Mouse (Mus musculus): ENCODE data around the gene Ripk3.
A peak's percentile ranks its signal among the peaks of the same experiment; 100 is the strongest.

Ripk3 gene

GRCm38 (mm10) chr14:55795380-55796163 lies 6.9 kb upstream of the Ripk3 start:
- no peak for DNase-seq (ENCODE audit: inconsistent ontology term)

- DNase-seq (ENCODE audit: inconsistent ontology term) = peak; percentile 43
Measured at GRCm38 (mm10) chr14:55793946-55794345, 5.3 kb upstream of the Ripk3 start.

DNA sequence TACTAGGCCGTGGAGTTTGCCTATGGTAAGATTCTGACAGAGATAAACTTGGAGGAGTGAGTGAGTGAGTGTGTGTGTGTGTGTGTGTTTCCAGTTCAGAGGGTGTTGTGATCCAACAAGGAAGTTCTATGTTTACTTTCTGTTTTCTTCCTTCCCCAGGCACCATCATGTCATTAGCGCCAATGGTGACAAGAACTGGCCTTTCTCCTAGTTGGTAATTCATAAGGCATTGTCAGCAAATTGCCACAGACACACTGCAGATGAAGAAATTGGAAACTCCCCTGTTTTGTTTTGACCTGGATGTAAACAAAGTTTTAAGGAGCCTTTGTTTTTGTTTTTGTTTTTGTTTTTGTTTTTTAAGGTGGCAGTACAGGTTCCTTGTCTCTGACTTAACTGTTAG lies 4.8 kb upstream of the Ripk3 start:
- no peak for DNase-seq (ENCODE audit: inconsistent ontology term)

DNA sequence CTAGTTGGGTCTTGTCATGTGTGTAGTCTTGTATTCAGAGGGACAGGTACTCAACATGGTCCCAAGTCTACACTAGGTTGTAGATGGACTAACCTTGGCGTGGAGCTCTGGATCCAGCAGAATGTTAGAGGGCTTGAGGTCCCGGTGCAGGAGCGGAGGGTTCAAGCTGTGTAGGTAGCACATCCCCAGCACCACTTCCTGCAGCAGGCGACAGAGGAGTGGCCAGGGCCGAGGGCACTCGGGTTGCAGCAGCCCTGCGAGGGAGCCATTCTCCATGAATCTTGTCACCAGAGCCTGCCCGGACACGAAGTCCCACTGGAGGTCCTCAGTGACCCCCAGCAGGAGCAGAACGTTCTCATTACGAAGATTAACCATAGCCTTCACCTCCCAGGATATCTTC lies 934 bp downstream of the Ripk3 start:
- no peak for DNase-seq (ENCODE audit: inconsistent ontology term)

GRCm38 (mm10) chr14:55785195-55785594 lies 3.5 kb downstream of the Ripk3 start:
- DNase-seq (ENCODE audit: inconsistent ontology term) = no peak

- no peak for DNase-seq (ENCODE audit: inconsistent ontology term)
Measured at GRCm38 (mm10) chr14:55783958-55784235, 4.8 kb downstream of the Ripk3 start, which contains the start of gene Adcy4. TSS of gene Adcy4 (minus strand) at chr14:55784095.

GRCm38 (mm10) chr14:55783171-55783957 lies 5.3 kb downstream of the Ripk3 start:
- no peak for DNase-seq (ENCODE audit: inconsistent ontology term)

- DNase-seq (ENCODE audit: inconsistent ontology term) = no peak
Measured at GRCm38 (mm10) chr14:55782361-55782960, 6.2 kb downstream of the Ripk3 start.

- peak; percentile 47 for DNase-seq (ENCODE audit: inconsistent ontology term)
Measured at GRCm38 (mm10) chr14:55781310-55781709, 7.4 kb downstream of the Ripk3 start.

DNA sequence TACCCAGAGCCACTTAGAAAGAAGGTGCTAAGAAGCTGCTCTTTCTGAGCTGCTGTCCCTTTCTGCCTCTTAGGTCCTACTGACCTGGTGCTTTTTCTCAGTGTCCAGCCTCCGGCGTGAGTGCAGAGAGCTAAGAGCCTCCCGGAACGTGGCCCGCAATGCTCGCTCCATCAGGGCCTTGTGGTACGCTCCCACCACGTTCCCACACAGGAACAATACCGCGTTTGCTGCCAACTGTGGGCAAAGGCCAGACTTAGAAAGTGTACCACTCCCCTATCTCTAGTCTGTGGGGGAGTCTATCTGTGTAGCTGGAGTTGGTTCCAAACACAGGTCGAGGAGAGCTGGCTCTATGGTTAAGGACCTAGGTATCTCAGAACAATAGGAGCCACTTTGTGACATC lies 7.9 kb downstream of the Ripk3 start:
- no peak for DNase-seq (ENCODE audit: inconsistent ontology term)

DNA sequence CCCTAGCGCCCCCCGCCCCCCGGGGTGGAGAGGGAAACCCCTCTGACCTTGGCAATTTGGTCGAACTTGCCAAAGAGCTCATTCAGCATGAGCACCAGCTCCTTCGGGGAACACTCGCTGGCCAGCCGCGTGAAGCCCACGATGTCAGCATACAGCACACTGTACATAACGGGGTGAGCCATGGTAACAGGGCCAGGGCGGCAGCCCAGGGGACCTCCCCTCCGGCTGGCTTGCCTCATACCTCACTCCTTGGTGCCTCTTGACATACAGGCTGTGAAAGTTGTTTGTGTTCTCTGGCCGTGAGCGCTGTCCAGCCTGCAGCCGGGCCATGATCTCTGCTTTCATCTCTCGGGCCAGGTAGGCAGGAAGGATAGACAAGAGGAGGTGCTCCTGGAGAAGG lies 9.0 kb downstream of the Ripk3 start:
- DNase-seq (ENCODE audit: inconsistent ontology term) = no peak

DNA sequence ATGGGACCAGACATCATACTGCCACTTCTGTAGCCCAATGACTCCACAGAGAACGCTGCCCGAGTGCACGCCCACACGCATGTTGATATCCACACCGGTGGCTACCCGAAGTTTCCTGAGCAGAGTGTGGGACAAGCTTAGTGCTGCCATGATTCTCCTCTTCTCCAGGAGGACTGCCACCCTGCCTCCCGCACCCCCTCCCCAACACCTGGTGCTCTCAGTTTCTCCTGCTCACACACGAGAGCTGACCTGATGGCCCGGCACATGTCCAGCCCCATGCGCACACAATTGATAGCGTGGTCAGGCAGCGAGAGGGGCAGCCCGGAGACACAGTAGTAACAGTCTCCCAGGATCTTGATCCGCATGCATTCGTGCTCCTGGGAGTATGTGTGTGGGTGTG lies 10.0 kb downstream of the Ripk3 start:
- DNase-seq (ENCODE audit: inconsistent ontology term) = no peak

- DNase-seq (ENCODE audit: inconsistent ontology term) = no peak
Measured at GRCm38 (mm10) chr14:55777806-55778205, 10.9 kb downstream of the Ripk3 start.

DNA sequence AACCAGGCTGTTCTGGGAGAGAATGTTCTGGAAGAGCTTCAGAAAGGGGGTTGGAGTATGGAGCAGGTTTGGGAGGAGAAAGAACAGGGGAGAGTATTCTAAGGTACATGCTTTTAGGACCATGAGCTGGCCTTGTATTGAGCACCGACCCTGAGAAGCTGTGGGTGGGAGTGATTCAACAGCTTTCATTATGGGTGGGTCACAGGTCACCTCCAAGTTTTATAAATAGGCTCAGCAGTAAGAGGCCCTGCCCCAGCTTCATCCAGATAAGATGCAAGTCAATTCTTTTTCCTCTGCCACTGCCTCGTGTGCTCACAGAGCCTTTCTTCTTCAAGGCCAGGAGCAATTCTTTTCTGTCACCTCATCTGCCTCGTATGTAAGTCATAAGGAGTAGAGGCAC lies 11.5 kb downstream of the Ripk3 start:
- DNase-seq (ENCODE audit: inconsistent ontology term) = no peak

DNA sequence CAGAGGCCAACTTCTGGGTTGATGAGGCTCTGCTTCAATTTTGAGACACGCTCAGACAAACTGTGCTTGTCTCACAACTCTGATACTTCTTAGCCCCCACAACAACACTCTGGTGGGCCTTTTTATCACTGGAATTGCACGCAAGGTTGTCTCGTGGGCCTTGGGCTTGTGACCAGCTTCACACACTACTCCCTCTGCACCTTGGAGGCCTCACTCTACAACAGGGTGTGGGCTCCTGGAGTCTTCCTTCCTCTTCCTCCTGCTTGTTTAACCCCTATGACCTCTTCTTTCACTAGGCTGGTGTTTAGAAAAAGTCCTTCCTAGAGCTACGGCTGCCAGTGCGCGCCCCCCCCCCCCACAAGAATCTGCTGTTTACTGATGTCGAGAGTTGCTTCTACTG lies 12.0 kb downstream of the Ripk3 start:
- DNase-seq (ENCODE audit: inconsistent ontology term) = no peak

DNA sequence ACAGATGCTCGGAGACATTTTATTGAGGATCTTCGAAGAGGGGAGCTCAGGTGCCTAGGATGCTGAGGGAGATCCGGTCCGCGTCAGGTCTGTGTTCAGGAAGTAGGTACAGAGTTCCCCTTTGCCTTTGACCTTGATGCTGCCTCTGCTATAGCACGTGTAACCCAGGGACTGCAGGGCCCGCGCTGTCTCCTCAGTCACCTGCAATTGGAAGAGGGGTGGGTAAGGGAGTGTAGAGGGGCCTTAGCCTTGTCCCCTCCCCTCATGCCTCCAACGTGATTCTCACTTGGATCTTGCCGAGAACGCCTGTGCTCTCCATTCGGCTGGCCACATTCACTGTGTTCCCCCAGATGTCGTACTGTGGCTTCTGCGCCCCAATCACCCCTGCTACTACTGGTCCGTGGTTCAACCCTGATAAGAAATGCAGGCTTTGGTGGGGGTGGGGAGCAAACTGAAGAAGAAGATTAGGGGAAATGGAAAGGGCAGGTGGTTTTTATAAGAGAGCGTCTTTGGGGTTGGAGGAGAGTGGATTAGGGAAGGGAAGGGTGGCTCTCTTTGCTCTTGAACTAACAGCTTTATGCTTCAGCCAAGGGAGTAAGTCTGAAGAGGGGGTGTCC lies 19.5 kb downstream of the Ripk3 start:
- DNase-seq (ENCODE audit: inconsistent ontology term) = no peak

- DNase-seq (ENCODE audit: inconsistent ontology term) = no peak
Measured at GRCm38 (mm10) chr14:55768555-55768954, 20.1 kb downstream of the Ripk3 start.

- peak; percentile 59 for DNase-seq (ENCODE audit: inconsistent ontology term)
Measured at GRCm38 (mm10) chr14:55767519-55768414, 20.9 kb downstream of the Ripk3 start.

DNA sequence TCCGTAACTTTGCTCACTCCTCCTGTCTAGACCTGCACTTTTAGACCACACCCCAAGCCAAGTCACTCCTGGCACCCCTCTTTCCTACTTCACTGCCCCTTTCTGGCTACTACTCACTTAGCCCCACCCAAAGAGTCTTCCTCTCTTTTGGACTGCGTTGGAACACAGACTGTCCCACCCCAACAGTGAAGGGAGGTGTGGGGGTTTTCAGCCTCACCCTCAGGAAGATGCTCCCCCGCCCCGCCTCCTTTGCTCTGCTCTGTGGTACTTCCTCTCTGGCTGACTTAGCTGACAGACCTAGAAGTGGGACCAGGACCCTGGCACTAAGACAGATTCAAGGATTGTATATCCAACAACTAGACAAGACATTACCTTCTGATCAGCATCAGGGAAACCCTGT lies 23.0 kb downstream of the Ripk3 start, which contains the start of gene Ltb4r1:
Gene Ltb4r1 (plus strand): TSS at position 267 of the 400 bp plus-strand sequence.
- DNase-seq (ENCODE audit: inconsistent ontology term) = no peak

DNA sequence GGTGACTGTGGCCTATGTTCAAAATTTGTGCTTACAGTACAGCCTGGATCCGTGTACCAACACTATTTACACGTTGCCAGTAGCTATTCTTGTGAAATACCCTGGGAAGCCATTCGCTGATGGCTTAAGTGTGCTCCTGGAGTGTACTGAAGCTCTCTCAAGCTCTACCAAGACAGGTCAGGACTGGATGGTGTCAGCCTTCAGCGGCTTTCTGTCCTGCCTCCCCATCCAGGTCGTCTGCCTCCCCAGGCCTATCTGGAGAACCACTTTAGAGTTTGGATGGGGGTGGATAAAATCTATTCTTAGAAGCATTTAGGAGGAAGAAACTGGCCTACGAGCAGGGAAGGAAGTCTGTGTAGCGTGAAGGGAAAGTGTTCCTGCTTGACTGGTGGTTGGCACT lies 25.5 kb downstream of the Ripk3 start:
- no peak for DNase-seq (ENCODE audit: inconsistent ontology term)

Data from Muller cell, postnatal 12 days (primary cell).